Mouse (Mus musculus) C2C12 (cell line): ENCODE data around the gene Bsg.

ENCODE experiments used
- CEBPB ChIP-seq: IDR thresholded peaks from one replicate; pipeline ENCODE4 v1.6.1; 2011; ENCODE audit warnings: low read depth, mild to moderate bottlenecking, control low read depth, moderate library complexity
- CTCF ChIP-seq: IDR thresholded peaks from one replicate; pipeline ENCODE4 v1.5.1; 2011; ENCODE audit not compliant: control insufficient read depth, insufficient read depth, insufficient read length
- MYOD1 ChIP-seq: IDR thresholded peaks from one replicate; pipeline ENCODE4 v1.6.1; 2011; ENCODE audit warnings: low read depth; ENCODE audit not compliant: control insufficient read depth, insufficient read length
- USF1 ChIP-seq: IDR thresholded peaks from one replicate; pipeline ENCODE4 v1.6.1; 2011; ENCODE audit warnings: low read depth, mild to moderate bottlenecking, control low read depth, moderate library complexity

DNA sequence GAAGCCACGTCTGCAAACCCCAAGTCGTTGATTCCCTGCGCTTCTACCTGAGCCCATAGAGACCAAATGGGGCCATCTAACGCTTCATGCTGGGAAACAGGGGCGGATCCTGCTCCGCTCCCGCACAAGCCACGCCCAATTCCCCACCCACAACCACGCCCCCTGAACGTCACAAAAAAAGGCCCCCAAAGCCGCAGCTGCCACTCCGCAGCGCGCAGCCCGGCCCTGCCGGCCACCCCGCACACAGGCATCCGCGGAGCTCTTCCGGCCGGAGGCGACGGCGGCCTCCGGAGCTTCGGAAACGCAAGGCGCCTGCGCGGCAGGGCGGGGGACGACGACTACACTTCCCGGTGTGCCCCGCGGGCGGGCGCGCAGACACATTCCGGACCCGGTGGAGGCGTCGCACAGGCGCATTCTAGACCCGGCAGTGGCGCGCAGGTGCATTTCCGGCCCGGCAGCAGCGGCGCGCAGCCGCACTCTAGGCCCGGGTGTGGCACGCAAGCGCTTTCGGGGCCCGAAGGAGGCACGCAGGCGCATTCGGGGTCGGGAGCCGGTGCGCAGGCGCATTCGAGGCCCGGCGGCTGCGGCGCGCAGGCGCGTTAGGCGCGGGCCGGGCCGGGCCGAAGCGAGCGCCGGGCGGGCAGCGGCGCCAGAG is 22.6 kb upstream of the Bsg start, which contains the start of gene Cdc34:
- TF ChIP-seq CTCF, result no peak
- no peak for TF ChIP-seq CEBPB
- no peak for TF ChIP-seq MYOD1
- TF ChIP-seq USF1, result no peak
